Mouse (Mus musculus) stomach, postnatal 0 days (tissue): ENCODE results near the gene Sycn.

Experiments used
- CTCF ChIP-seq: IDR thresholded peaks from 2 replicates; pipeline ENCODE4 v1.5.1; 2016; ENCODE audit warnings: antibody characterized with exemption, low read depth, mild to moderate bottlenecking, moderate library complexity
- EP300 ChIP-seq: optimal IDR thresholded peaks from 2 replicates; pipeline ENCODE3; 2016; ENCODE audit warnings: antibody characterized with exemption

DNA sequence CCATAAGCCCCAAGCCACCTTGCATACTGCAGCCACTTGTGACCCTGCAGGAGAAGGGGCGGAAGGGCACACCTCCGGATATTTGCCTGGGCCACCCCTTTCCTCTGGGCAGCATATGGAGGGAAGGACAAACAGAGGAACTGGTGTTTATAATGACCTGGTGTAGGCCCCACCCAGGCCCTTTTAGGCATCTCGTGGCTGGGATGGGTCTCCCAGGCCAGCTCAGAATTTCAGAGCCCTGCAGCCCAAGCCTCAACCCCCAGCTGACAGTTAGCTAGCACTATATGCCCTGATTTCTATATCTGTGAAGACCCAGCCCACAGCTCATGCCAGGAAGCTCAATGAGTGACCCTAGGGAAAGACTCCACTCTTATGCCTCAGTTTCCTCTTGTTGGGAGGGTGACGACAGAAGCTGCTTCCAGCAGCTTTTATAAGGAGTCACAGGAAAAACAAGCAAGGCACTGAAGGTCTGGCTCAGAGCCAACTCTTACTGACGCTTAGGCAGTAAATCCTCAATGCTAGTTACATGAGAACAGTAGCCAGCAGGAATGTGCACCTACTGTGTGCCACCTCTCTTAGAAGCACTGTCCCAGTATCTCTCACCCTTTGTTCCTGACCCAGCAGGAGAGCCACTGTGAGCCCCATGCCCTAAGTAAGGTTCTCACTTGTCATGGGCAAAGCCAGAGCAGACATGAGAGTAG lies 30.4 kb downstream of the Sycn start:
- TF ChIP-seq CTCF (no peak), EP300 (no peak)
